Mouse (Mus musculus): ENCODE measurements around the gene Vav3.

GRCm38 (mm10) chr3:109681863-109682262 lies 341.4 kb downstream of the Vav3 start:
- TF ChIP-seq CTCF (IDR thresholded peaks at IDR 0.05; ENCODE audit: control insufficient read depth, insufficient read depth, insufficient replicate concordance, low read depth, low read length), result no peak
- TF ChIP-seq POLR2A (IDR thresholded peaks at IDR 0.05; ENCODE audit: control insufficient read depth, low read depth, low read length), result no peak

Measured in testis, adult 2 months (tissue).